Mouse (Mus musculus) v-Abl transformed pro-B cells (cell line): ENCODE data around the gene Clmn.

Source experiments
- in situ Hi-C, 2 experiments: fragments of 400-800 bp; cut with MboI; formaldehyde crosslinking; loops; one replicate each; pipeline ENCODE4 v1.15.1; 2025; ENCODE audit not compliant: unreplicated experiment in 2 of 2

Gene Clmn

DNA sequence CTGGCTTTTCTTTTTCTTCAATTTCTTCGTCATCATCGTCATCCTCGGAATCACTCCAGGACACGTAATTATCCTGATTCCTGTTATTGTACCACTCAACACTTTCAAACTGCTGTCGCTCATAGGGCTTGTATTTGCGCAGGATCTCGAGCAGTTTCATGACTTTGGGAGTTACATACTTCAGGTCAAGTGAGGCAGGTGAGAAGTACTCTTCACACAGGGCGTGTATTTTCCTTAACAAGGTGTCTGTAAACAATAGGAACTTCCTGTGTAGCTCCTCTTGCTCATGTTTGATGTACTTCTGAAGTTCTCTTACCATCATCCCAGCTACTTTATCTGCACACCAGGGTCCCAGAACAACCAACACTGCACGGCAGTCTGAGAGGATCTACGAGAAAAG is 142.8 kb downstream of the Clmn start:
- in situ Hi-C loops, result loop anchor here (25.0 kb wide), 3 partner anchors 940 to 1290 kb away; partner anchors contain the start of gene Vrk1 (in 1 of the 2)

GRCm38 (mm10) chr12:104721011-104721410 is 143.9 kb downstream of the Clmn start:
- in situ Hi-C loops, result loop anchor here (25.0 kb wide), 3 partner anchors 941 to 1291 kb away; partner anchors contain the start of gene Vrk1 (in 1 of the 2)

DNA sequence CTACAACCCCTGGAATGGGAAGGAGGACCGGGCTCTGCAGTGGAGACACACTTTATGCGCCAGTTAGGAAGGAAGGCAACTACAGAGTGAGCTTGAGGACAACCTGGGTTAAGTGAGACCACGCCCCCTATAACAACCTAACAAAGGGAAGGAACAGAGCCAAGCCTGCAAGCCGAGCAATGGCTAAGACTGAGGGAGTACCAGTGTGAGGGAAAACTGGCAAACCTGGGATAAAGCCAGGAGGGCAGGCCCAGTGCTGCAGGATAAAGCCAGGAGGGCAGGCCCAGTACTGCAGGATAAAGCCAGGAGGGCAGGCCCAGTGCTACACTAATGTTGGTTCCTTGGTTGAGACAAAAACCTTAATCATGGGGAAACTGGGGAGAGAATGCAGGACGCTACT is 145.9 kb downstream of the Clmn start:
- in situ Hi-C loops, result loop anchor here (25.0 kb wide), 3 partner anchors 943 to 1293 kb away; partner anchors contain the start of gene Vrk1 (in 1 of the 2)

GRCm38 (mm10) chr12:104716409-104716808 is 148.5 kb downstream of the Clmn start:
- in situ Hi-C loops, result loop anchor here (25.0 kb wide), 3 partner anchors 946 to 1296 kb away; partner anchors contain the start of gene Vrk1 (in 1 of the 2)

- in situ Hi-C loops, result loop anchor here (25.0 kb wide), 3 partner anchors 947 to 1297 kb away; partner anchors contain the start of gene Vrk1 (in 1 of the 2)
These were observed 149.4 kb downstream of the Clmn start for GRCm38 (mm10) chr12:104715453-104715852.
